Mouse (Mus musculus): ENCODE measurements at regions not wholly inside any gene's neighbourhood (a gene's known extent, or its start where the extent isn't known, plus 50 kb on each side); places are given as distances from the start of the nearest gene placed in this dataset.

DNA sequence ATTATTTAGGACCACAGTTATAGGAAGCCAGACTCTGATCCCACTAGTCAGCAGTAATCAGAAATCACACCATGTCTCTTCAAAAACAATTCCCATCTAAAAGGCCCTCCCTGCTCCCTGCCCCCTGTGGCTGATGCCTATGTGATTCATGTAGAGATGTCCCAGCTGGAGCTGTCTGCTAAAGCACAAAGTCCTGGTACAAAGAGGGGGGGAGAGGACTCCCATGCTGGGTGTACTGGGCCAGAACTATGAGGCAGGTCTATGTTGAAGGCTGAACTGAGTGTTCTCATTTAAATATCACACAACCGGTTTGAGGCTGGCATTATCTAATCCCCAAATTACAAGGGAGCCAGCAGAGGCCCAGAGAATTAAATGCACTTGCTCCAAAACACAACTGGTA lies 88.2 kb downstream of the Chst1 start:
- no peak for TF ChIP-seq MAFK (IDR thresholded peaks at IDR 0.05; ENCODE audit: insufficient read depth, low read depth, low read length)
- no peak for TF ChIP-seq HCFC1 (IDR thresholded peaks at IDR 0.05; ENCODE audit: borderline replicate concordance, insufficient read depth, low read length)
- TF ChIP-seq ZNF384 (IDR thresholded peaks at IDR 0.05; ENCODE audit: low read depth, low read length) = no peak

All from ES-E14 (cell line).